ENCODE assay signal across 9 mouse cellular contexts in genomic region chr10:83723055-83723454, GRCm38 (mm10). TPM values are rescaled to one million over a fixed set of nuclear protein-coding genes. Genes with fewer than 3 reads are reported as not detected.
DNase-seq lines count a peak whose midpoint lies in the region; ATAC-seq and TF ChIP-seq lines count a peak whose summit lies in the region.
"Had no signal": no experiment of that assay in that cellular context is flagged by ENCODE, and none has a peak within 500 bp of the region (broad histone marks: within the 10 kb centered on the region; RNA-seq: fewer than 3 reads in every experiment).

No protein-coding gene starts in this region.

- no peaks in the 10 kb centered on the region for H3K9me3 ChIP-seq in E14TG2a.4 (ENCODE audit: low read length)
- H3K9me3 ChIP-seq in embryonic facial prominence, embryonic 11.5 days (replicated peaks; ENCODE audit: control insufficient read depth, low read length): no peaks in the 10 kb centered on the region
- no peaks in the 10 kb centered on the region for H3K9me3 ChIP-seq in limb, embryonic 11.5 days (ENCODE audit: control insufficient read depth, low read length)

- H3K4me1 ChIP-seq in E14TG2a.4 (replicated peaks; ENCODE audit: low read depth, low read length): peaks cover 62% of the 10 kb centered on the region
- H3K4me1 ChIP-seq in embryonic facial prominence, embryonic 11.5 days (ENCODE audit: control insufficient read depth, insufficient read depth, low read length): no peaks in the 10 kb centered on the region
- H3K4me1 ChIP-seq in limb, embryonic 11.5 days (ENCODE audit: control insufficient read depth, insufficient read depth, low read length): peaks cover 3% of the 10 kb centered on the region; the same call in 1 of the 2 replicates

- no peak overlapping the region for H3K27ac ChIP-seq in embryonic facial prominence, embryonic 11.5 days (replicated peaks; ENCODE audit: low read depth, low read length)
- H3K27ac ChIP-seq in limb, embryonic 11.5 days (replicated peaks; ENCODE audit: low read depth, low read length): no peak overlapping the region

- H3K27me3 ChIP-seq in E14TG2a.4 (ENCODE audit: insufficient read depth, low read length) (peaks cover 13% of the 10 kb centered on the region), myocyte (ENCODE audit: control insufficient read depth, insufficient read depth, insufficient read length) (peaks cover 11% of the 10 kb centered on the region)
- H3K27me3 ChIP-seq in embryonic facial prominence, embryonic 11.5 days (ENCODE audit: control insufficient read depth, insufficient read depth, low read length): no peaks in the 10 kb centered on the region
- no peaks in the 10 kb centered on the region for H3K27me3 ChIP-seq in limb, embryonic 11.5 days (ENCODE audit: control insufficient read depth, insufficient read depth, low read length)

- 1% methylated on average over 23 of the region's 23 CpGs for WGBS in embryonic facial prominence, embryonic 11.5 days
- 1% methylated on average over 22 of the region's 23 CpGs for WGBS in limb, embryonic 11.5 days

- ATAC-seq in embryonic facial prominence, embryonic 11.5 days (replicated peaks; ENCODE audit: insufficient number of reproducible peaks, low FRiP score, low TSS enrichment, low read depth): peak; percentile 55
- ATAC-seq in limb, embryonic 11.5 days (ENCODE audit: insufficient number of reproducible peaks, low FRiP score, low TSS enrichment, low read depth): peak; percentile 41; the same call in 1 of the 2 replicates
- ATAC-seq in inflammation-experienced regulatory T-cells, adult 6 months: no peak

- H3K9ac ChIP-seq in embryonic facial prominence, embryonic 11.5 days (replicated peaks; ENCODE audit: low read length): peak overlapping the region; percentile 70
- H3K9ac ChIP-seq in limb, embryonic 11.5 days (ENCODE audit: low read length): peak overlapping the region; percentile 68

- H3K79me2 ChIP-seq in myocyte (ENCODE audit: control insufficient read depth, insufficient read depth): no peaks in the 10 kb centered on the region

- TF ChIP-seq POLR2A in myocyte (IDR thresholded peaks at IDR 0.05; ENCODE audit: insufficient read length, low read depth): no peak

- no peak for TF ChIP-seq CTCF in E14TG2a.4 (conservative IDR thresholded peaks at IDR 0.05; ENCODE audit: low read length)

- H3K4me2 ChIP-seq in embryonic facial prominence, embryonic 11.5 days (ENCODE audit: low read depth, low read length): peak overlapping the region; percentile 80
- H3K4me2 ChIP-seq in limb, embryonic 11.5 days (ENCODE audit: low read depth, severe bottlenecking): peak overlapping the region; percentile 53
- H3K4me2 ChIP-seq in myocyte (ENCODE audit: low read depth): peak overlapping the region; percentile 5

- DNase-seq in gastrocnemius, postnatal 10 days: peak; percentile 36
- no peak for DNase-seq in gastrocnemius, adult 8-10 months (ENCODE audit: low spot score in 2 of 2)
- DNase-seq in embryonic facial prominence, embryonic 11.5 days (ENCODE audit: low spot score): peak; percentile 48
- peak; percentile 39 to 43 for DNase-seq in heart, postnatal 14 days
- no peak for DNase-seq in limb, embryonic 11.5 days (ENCODE audit: low spot score)

- peaks cover 6% of the 10 kb centered on the region; the same call in 1 of the 2 replicates for H3K36me3 ChIP-seq in E14TG2a.4 (ENCODE audit: insufficient read depth, low read length)
- H3K36me3 ChIP-seq in embryonic facial prominence, embryonic 11.5 days (replicated peaks; ENCODE audit: control insufficient read depth, insufficient read depth, low read depth, low read length): no peaks in the 10 kb centered on the region
- H3K36me3 ChIP-seq in limb, embryonic 11.5 days (ENCODE audit: control insufficient read depth, insufficient read depth, low read length): no peaks in the 10 kb centered on the region
- H3K36me3 ChIP-seq in myocyte (ENCODE audit: control insufficient read depth, insufficient read depth): no peaks in the 10 kb centered on the region

- intact Hi-C loops in heart, postnatal 14 days (cut with DNase I): no loop called here

- peak overlapping the region; percentile 85 for H3K4me3 ChIP-seq in E14TG2a.4 (replicated peaks; ENCODE audit: low read length)
- peak overlapping the region; percentile 69 for H3K4me3 ChIP-seq in embryonic facial prominence, embryonic 11.5 days (ENCODE audit: low read depth, low read length)
- peak overlapping the region; percentile 76 for H3K4me3 ChIP-seq in limb, embryonic 11.5 days (ENCODE audit: low read depth, low read length)
- no peak overlapping the region for H3K4me3 ChIP-seq in myocyte

- no peak overlapping the region for H3ac ChIP-seq in myocyte (ENCODE audit: control insufficient read depth, insufficient read length)

TF ChIP-seq in myocyte, 11 proteins besides CTCF, POLR2A, EP300 and RAD21:
- TF ChIP-seq SRF (IDR thresholded peaks at IDR 0.05; ENCODE audit: control insufficient read depth, insufficient read length, low read depth) (no peak), E2F4 (IDR thresholded peaks at IDR 0.05; ENCODE audit: insufficient read depth) (no peak), TCF3 (IDR thresholded peaks at IDR 0.05; ENCODE audit: insufficient read length, low read depth) (no peak)

RNA-seq across cellular contexts. Expression of gene 1500009L16Rik, which starts 0.4 kb away (rescaled TPM):
- total RNA-seq in gastrocnemius, postnatal 10 days (2021): 1 to 10 TPM; 5.1 to 5.2 TPM
- total RNA-seq in gastrocnemius, adult 8-10 months (2022): under 1 TPM; 0.22 to 0.65 (median 0.38) TPM
- 41.7 and 45.3 TPM in 2 replicates for polyA plus RNA-seq in embryonic facial prominence, embryonic 11.5 days (2014; fragmentation: Nextera tagmentation; extraction: Ambion mirVana)
- 1 to 10 TPM; 4.5 to 6.9 TPM for total RNA-seq in heart, postnatal 14 days (2021)
- polyA plus RNA-seq in limb, embryonic 11.5 days (2014; fragmentation: Nextera tagmentation; extraction: Ambion mirVana): 46.0 and 47.2 TPM in 2 replicates
- not detected for polyA plus RNA-seq in myocyte (2012; fragmentation: generic; extraction: Trizol)
- polyA plus RNA-seq in inflammation-experienced regulatory T-cells, adult 6 months (2017; shearing (Covaris generic)): 10 to 100 TPM in 1 of 3 experiments, 1 to 10 TPM in 2; 1.8 to 38.5 (median 2.7) TPM
- total RNA-seq: MEL had no signal

Comparison
In these comparisons a context has a peak if more than half of its experiments do, and no peak if none do; other contexts are left out.
1. DNase-seq: peak in gastrocnemius, postnatal 10 days (single experiment), embryonic facial prominence, embryonic 11.5 days (single experiment) and heart, postnatal 14 days (2 of 2); none in gastrocnemius, adult 8-10 months (0 of 2) and limb, embryonic 11.5 days (single experiment).
2. H3K4me2 ChIP-seq: peak in every context shown above with its lines; median percentile 80 in embryonic facial prominence, embryonic 11.5 days; 53 in limb, embryonic 11.5 days; 5 in myocyte.